Mouse (Mus musculus): ENCODE results near the gene Hormad2. TPM values are rescaled to one million over a fixed set of nuclear protein-coding genes. Genes with fewer than 3 reads are reported as not detected.

Hormad2 gene
- total RNA-seq, 2 experiments from 2014 or later = not detected

- DNase-seq = no peak
Observed at GRCm38 (mm10) chr11:4306086-4306485, 134.8 kb downstream of the Hormad2 start.

GRCm38 (mm10) chr11:4305090-4305489, 135.8 kb downstream of the Hormad2 start:
- no peak for DNase-seq
- intact Hi-C loops (cut with DNase I) = no loop called here

More at GRCm38 (mm10) chr11:4306086-4306485, 134.8 kb downstream of the Hormad2 start:
- intact Hi-C loops (cut with DNase I) = no loop called here

GRCm38 (mm10) chr11:4304203-4304602, 136.7 kb downstream of the Hormad2 start:
- intact Hi-C loops (cut with DNase I) = no loop called here
- DNase-seq = no peak

GRCm38 (mm10) chr11:4303033-4303432, 137.9 kb downstream of the Hormad2 start:
- DNase-seq = no peak
- intact Hi-C loops (cut with DNase I) = no loop called here

DNA sequence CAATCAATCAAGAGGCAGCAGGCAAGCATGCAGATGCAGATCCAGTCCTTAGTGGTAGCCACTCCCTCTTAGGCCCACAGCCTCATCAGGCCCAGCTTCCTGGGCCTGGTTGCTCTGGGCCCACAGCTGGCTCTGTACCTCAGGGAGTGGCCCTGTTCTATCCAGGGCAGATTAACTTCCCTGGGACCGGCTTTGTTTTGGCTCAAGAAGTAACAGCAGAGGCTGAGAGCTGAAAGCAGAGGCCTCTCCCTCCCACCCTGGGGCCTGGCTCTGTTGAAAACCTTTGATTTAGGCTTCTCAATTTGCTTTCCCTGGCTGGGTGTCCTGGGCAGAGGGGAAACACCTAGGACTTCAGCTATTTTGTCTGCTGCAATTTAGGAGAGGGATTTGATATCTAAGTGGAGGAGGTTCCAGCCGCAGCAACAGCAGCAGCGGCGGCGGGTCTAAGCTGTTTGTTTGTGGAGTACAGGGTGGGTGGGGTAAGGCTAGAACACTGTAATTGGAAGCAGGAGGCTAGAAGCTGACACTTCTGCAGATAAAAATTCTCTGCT, 138.5 kb downstream of the Hormad2 start:
- intact Hi-C loops (cut with DNase I) = no loop called here
- DNase-seq = no peak

GRCm38 (mm10) chr11:4300683-4301082, 140.2 kb downstream of the Hormad2 start:
- intact Hi-C loops (cut with DNase I) = no loop called here
- DNase-seq = no peak

DNA sequence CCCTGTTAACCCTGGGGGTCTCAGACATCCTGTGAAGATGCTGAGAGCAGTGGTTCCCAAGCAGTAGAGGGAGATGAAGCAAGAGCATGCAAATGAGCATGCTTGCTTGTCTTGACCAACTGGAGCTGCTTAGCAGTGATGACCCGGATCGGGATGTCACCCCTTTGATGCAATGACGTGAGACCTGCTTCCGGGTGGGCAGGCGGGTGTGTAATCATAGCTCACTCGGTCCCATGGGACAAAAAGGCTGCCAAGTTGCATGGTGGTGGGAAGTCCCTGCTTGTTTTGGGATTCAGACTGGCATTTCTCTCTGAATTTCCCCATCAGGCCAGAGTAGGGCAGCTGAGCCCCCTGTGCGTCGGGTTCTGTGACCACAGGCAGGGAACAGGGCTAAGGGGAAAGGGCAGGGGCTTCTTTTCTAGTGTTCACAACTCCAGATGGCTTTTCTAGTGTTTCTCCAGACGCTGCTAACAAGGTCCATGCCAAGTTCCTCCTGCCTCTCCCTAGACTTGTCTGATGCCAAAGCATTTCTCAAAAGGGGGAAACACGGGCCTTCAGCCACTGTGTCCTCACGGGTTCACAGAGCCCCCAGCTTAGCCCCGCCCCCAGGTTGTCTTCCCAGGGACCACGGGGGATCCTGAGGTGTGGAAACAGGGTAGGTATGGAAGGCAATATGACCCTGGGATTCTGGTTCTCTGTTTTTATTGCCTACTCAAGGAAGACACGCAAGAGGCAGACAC, 141.0 kb downstream of the Hormad2 start:
- peak; percentile 41 for DNase-seq
- intact Hi-C loops (cut with DNase I) = no loop called here

GRCm38 (mm10) chr11:4299191-4299590, 141.7 kb downstream of the Hormad2 start:
- DNase-seq = no peak
- intact Hi-C loops (cut with DNase I) = no loop called here

DNA sequence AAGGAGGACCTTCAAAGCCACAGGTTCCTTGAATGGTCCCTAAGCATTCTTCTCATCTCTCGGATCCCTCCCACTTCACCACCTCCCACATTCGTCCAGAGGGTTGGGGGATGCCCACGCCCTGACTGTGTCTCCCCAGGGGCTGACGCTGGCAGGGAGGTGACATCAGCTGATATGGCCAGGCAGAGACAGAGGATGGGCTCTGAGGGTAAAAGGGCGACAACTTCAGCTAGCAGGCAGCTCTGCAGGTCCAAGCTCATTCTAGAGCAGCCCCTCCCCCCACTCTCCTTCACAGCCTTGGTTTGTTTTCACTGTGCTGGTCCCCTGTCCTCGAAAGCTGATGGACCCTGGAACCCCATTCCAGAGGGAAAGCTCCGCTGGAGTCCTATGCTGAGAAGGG, 142.3 kb downstream of the Hormad2 start:
- DNase-seq = no peak

DNA sequence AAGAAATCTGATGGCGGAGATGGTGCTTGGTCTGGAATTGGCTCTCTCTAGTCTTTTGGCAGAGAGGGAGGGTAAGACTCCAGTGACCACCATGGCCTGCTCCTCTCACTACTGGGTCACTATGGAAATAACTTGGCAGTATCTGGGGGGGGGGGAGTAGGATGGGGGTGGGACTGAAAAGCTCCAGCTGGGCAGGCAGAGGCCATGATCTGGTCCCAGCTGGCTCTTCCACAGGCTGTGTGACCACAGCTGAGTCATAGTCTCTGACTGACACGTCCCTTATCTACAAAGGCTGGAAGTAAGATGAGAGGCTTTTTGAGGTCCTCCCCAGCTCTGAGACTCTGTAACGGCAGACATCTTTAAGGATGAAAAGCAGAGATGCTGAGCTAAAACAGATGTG, 143.2 kb downstream of the Hormad2 start:
- DNase-seq = no peak
- intact Hi-C loops (cut with DNase I) = no loop called here

More for the DNA sequence above, 142.3 kb downstream of the Hormad2 start:
- intact Hi-C loops (cut with DNase I) = no loop called here

DNA sequence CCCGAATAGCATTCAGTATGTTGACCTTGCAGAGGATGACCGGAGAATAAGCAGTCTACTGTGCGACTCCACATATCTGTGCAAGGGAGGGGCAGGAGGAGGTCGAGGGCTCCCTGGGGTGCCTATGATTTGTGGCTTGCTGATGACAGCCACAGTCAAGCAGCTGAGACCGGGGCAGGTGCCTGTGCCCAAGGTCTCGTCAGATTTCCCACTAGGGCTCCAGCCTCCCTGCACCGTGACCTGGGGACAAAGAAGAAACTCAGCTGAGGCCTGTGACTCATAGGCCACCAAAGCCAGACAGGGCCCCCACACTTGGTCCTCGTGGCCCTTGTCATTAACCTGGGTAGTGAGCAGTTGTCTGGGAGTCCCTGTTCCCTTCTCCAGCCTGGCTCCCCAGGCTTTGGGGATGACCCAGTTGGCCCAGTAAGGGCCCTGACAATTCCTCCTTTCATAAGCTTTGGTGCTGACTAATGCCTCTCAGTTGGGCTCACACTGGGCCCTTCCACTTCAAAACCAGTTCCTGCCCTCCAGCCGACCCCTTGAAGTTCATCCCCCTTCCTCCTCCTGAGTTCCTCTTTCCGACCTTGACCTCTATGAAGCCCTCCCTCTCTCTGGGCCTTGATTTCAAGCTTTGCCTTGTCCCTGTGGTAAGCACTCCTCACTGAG, 144.2 kb downstream of the Hormad2 start:
- DNase-seq = no peak

More for the DNA sequence above, 144.2 kb downstream of the Hormad2 start:
- intact Hi-C loops (cut with DNase I) = no loop called here

Other genes starting within 250 kb of the Hormad2 start
- gene Castor1, start 222.9 kb downstream of the Hormad2 start, total RNA-seq (2021) = 1 to 10 TPM; 1.8 to 1.9 TPM
- gene Osm, start 204.7 kb downstream of the Hormad2 start, total RNA-seq (2021) = under 1 TPM in 1 of 2 experiments, not detected in 1; 0.30 TPM
- under 1 TPM; 0.08 TPM for gene Lif, start 183.5 kb downstream of the Hormad2 start, total RNA-seq (2021)
- gene Mtmr3, start 153.8 kb upstream of the Hormad2 start, total RNA-seq (2021) = 10 to 100 TPM; 74.2 to 76.6 TPM
- not detected for gene Gm11032, start 179.0 kb upstream of the Hormad2 start, total RNA-seq (2021)
- gene Ascc2, start 196.6 kb upstream of the Hormad2 start, total RNA-seq (2021) = 10 to 100 TPM; 27.3 to 28.3 TPM